Mouse (Mus musculus) liver, embryonic 14.5 days (tissue): ENCODE measurements around the gene Hspa12a. TPM values are rescaled to one million over a fixed set of nuclear protein-coding genes. Genes with fewer than 3 reads are reported as not detected.

Experiments used
- ATAC-seq: fragments of 200-750 bp; cut with Nextera tagmentation; 2 replicates; pipeline ENCODE4 v1.8.0; 2017; ENCODE audit warnings: moderate number of reproducible peaks, mild to moderate bottlenecking, moderate library complexity; ENCODE audit not compliant: insufficient read depth
- DNase-seq, 3 experiments: peaks; one replicate each; pipeline ENCODE4 v3.0.0-alpha.2; 2012 to 2013; ENCODE audit warnings: low read depth in 3 of 3, low spot score in 3 of 3
- H3K27ac ChIP-seq: fragments of 300-500 bp; sonication (generic); 2 replicates; pipeline ENCODE4 v1.5.1; 2014; ENCODE audit warnings: moderate library complexity, mild to moderate bottlenecking, control low read depth, inconsistent platforms
- H3K27me3 ChIP-seq: fragments of 300-500 bp; sonication (generic); 2 replicates; pipeline ENCODE4 v1.6.1; 2014; ENCODE audit warnings: mild to moderate bottlenecking, low read length, moderate library complexity; ENCODE audit not compliant: control insufficient read depth, insufficient read depth
- H3K36me3 ChIP-seq: fragments of 300-500 bp; sonication (generic); replicated peaks from 2 replicates; pipeline ENCODE4 v1.6.1; 2014; ENCODE audit warnings: low read depth; ENCODE audit not compliant: control insufficient read depth, insufficient read depth
- H3K4me1 ChIP-seq, 2 experiments: fragments of 200-500 bp in 1 of 2; fragments of 300-500 bp in 1 of 2; sonication (generic) in 1 of 2; replicated peaks; 2 replicates each; pipeline ENCODE4 v1.6.1; 2012 to 2014; ENCODE audit warnings: antibody characterized with exemption in 1 of 2, inconsistent platforms in 1 of 2, low read length in 1 of 2; ENCODE audit not compliant: control insufficient read depth in 2 of 2, insufficient read depth in 2 of 2
- H3K4me2 ChIP-seq: fragments of 300-500 bp; sonication (generic); 2 replicates; pipeline ENCODE4 v1.6.1; 2014; ENCODE audit warnings: low read depth, mild to moderate bottlenecking, control low read depth, moderate library complexity
- H3K4me3 ChIP-seq, 2 experiments: fragments of 200-500 bp in 1 of 2; fragments of 300-500 bp in 1 of 2; sonication (generic) in 1 of 2; 2 replicates each; pipeline ENCODE4 v1.5.1; 2012 to 2014; ENCODE audit warnings: low read depth in 2 of 2, low read length in 2 of 2, mild to moderate bottlenecking in 2 of 2, control low read depth in 1 of 2, inconsistent platforms in 1 of 2, moderate library complexity in 1 of 2; ENCODE audit not compliant: insufficient read depth in 1 of 2
- H3K9ac ChIP-seq: fragments of 300-500 bp; sonication (generic); replicated peaks from 2 replicates; pipeline ENCODE4 v1.6.1; 2014; ENCODE audit warnings: mild to moderate bottlenecking, control low read depth, moderate library complexity
- H3K9me3 ChIP-seq: fragments of 300-500 bp; sonication (generic); 2 replicates; pipeline ENCODE4 v1.6.1; 2016; ENCODE audit warnings: low read length, mixed read lengths; ENCODE audit not compliant: control insufficient read depth
- CTCF ChIP-seq: IDR thresholded peaks from 2 replicates; pipeline ENCODE4 v1.5.1; 2016; ENCODE audit warnings: antibody characterized with exemption, low read depth, control low read depth
- EP300 ChIP-seq: IDR thresholded peaks from 2 replicates; pipeline ENCODE4 v1.6.1; 2016; ENCODE audit warnings: antibody characterized with exemption, low read depth
- WGBS: fragments of 180-500 bp; shearing (Covaris S2); extraction: QIAGEN DNeasy Blood & Tissue Kit; methylation state at CpG from one replicate; pipeline ENCODE4 v1.1.7; 2014; ENCODE audit not compliant: insufficient replicate concordance; 5-methylcytosine and 5-hydroxymethylcytosine counted together
- polyA plus RNA-seq, 2 experiments: library from polyadenylated mRNA; depleted of rRNA in 1 of 2; stranded (reverse) in 1 of 2; unstranded in 1 of 2; fragments of >200 nt; fragmentation: Nextera tagmentation in 1 of 2; extraction: Ambion mirVana in 1 of 2; gene quantifications; 2 replicates each; pipeline versions ENCODE4 v1.2.1 to v1.2.3; 2012 to 2014

The Hspa12a gene
- polyA plus RNA-seq, 2 experiments = 0.19 to 0.25 TPM

DNA sequence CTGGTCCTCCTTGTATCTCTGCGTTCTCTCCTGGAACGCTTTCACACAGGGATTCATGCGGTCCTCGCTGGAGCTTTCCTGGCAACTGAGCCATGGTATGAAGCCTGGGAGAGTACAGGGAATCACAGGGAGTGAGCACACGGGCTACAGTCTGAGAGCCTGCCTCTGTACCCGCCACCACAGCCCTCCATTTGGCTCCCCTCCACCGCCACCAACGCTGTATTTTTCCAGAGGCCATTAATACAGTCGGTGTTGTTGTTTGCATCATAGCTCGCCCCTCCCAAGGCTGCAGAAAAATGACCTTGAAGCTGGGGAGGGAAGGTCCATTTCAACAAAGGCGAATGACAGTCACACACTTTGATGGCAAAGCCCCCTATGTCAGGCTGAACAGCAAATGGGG is 154.3 kb downstream of the Hspa12a start:
- H3K27me3 ChIP-seq = no peaks in the 10 kb centered on the region
- H3K4me2 ChIP-seq = no peak overlapping the region
- H3K9me3 ChIP-seq = no peaks in the 10 kb centered on the region
- DNase-seq (no peak), ATAC-seq (no peak)
- H3K4me3 ChIP-seq = no peak overlapping the region
- H3K9ac ChIP-seq = no peak overlapping the region
- H3K36me3 ChIP-seq = no peaks in the 10 kb centered on the region
- no peak for TF ChIP-seq EP300
- TF ChIP-seq CTCF = no peak
- H3K27ac ChIP-seq = no peak overlapping the region
- 60% methylated on average over 11 of the region's 11 CpGs for WGBS
- H3K4me1 ChIP-seq = no peaks in the 10 kb centered on the region

- no peak overlapping the region for H3K9ac ChIP-seq
- H3K36me3 ChIP-seq = no peaks in the 10 kb centered on the region
- no peak for ATAC-seq
- H3K4me2 ChIP-seq = no peak overlapping the region
- no peak overlapping the region for H3K4me3 ChIP-seq
- no peaks in the 10 kb centered on the region for H3K9me3 ChIP-seq
- DNase-seq = no peak
- 14% methylated on average over 7 of the region's 7 CpGs for WGBS
- no peak overlapping the region for H3K27ac ChIP-seq
- no peaks in the 10 kb centered on the region for H3K27me3 ChIP-seq
- H3K4me1 ChIP-seq = peaks cover 0 to 4% of the 10 kb centered on the region in 2 experiments; a peak in 2 of 4 replicates
- TF ChIP-seq CTCF = no peak
- TF ChIP-seq EP300 = no peak
Measured at GRCm38 (mm10) chr19:58783938-58784337, 159.5 kb downstream of the Hspa12a start.

DNA sequence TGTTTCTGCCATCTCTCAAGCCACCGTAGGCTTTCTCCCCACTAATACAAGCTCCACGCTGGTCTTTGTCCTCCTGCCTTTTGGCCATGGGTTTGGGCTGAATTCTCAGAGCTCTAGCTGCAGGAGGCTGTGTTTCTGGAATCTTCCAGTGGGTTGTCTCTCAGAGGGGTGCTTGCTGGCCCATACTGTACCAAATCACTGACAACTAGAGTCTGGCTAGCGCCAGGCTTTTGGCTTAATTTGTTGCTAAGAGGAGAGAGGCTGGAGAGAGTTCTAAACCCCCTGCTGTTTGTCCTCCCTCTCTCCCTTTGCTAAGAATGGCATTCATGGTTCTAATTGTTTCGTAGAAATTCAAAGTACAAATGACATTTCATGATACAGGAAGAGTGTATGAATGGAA is 161.9 kb downstream of the Hspa12a start:
- H3K36me3 ChIP-seq = no peaks in the 10 kb centered on the region
- no peak for DNase-seq
- no peak for ATAC-seq
- TF ChIP-seq EP300 (no peak), CTCF (no peak)
- no peaks in the 10 kb centered on the region for H3K27me3 ChIP-seq
- no peak overlapping the region for H3K9ac ChIP-seq
- no peak overlapping the region for H3K4me2 ChIP-seq
- no peak overlapping the region for H3K4me3 ChIP-seq
- H3K4me1 ChIP-seq = peaks cover 0 to 4% of the 10 kb centered on the region in 2 experiments; a peak in 2 of 4 replicates
- H3K9me3 ChIP-seq = no peaks in the 10 kb centered on the region
- 59% methylated on average over 4 of the region's 4 CpGs for WGBS
- H3K27ac ChIP-seq = no peak overlapping the region

DNA sequence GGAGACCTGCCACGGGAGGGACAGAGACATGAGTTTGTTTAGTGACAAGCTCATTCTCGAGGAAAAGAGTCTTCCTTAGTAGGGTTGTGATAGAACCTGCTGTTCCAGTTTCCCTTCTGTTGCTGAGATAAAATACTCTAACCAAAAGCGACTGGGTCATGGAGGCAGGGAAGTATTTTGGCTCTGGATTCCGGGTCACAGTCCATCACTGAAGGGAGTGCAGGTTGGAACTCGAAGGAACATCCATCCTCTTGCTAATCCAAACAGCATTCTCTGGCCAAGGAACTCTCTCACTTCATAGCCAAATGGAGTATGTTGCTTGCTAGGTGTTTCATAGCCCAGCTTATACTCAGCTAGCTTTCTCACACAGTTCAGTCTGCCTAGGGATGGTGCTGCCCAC is 167.0 kb downstream of the Hspa12a start:
- H3K9me3 ChIP-seq = no peaks in the 10 kb centered on the region
- no peaks in the 10 kb centered on the region for H3K27me3 ChIP-seq
- no peak overlapping the region for H3K4me3 ChIP-seq
- DNase-seq = no peak
- no peak for TF ChIP-seq EP300
- no peak for TF ChIP-seq CTCF
- no peaks in the 10 kb centered on the region for H3K4me1 ChIP-seq
- no peak overlapping the region for H3K27ac ChIP-seq
- 42% methylated on average over 5 of the region's 5 CpGs for WGBS
- no peak overlapping the region for H3K9ac ChIP-seq
- H3K36me3 ChIP-seq = no peaks in the 10 kb centered on the region
- no peak for ATAC-seq
- H3K4me2 ChIP-seq = no peak overlapping the region

DNA sequence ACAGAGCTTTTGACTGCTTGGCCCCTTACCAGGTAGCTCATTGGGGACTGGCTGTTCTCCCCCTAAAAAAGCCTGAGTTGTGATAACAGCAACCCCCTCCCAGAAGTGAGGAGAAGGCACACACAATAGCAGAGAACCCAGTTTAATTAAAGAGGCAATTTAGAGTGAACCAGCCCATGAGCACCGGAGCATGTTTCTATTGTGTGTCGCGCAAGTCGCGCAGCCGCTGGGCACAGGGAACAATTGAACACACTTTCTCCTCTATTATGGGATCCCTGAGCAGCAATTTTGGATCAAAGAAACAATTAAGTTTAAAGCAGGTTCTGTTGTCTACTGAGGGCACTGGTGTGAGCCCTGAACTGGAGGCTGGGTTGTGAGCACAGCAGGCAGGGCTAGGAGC is 176.1 kb downstream of the Hspa12a start:
- Histone ChIP-seq H3K4me1 (no peaks in the 10 kb centered on the region), H3K27me3 (no peaks in the 10 kb centered on the region), H3K4me3 (no peak overlapping the region), H3K4me2 (no peak overlapping the region), H3K9me3 (no peaks in the 10 kb centered on the region), H3K9ac (no peak overlapping the region), H3K36me3 (no peaks in the 10 kb centered on the region), H3K27ac (no peak overlapping the region)
- 81% methylated on average over 6 of the region's 6 CpGs for WGBS
- no peak for TF ChIP-seq EP300
- TF ChIP-seq CTCF = no peak
- DNase-seq = no peak
- no peak for ATAC-seq
